Mouse (Mus musculus) macrophage (primary cell): ENCODE measurements around the gene Txndc2. TPM values are rescaled to one million over a fixed set of nuclear protein-coding genes. Genes with fewer than 3 reads are reported as not detected.

ENCODE experiments used
- H3K27ac ChIP-seq: fragments of 350-480 bp; formaldehyde crosslinking; 2 replicates; pipeline ENCODE4 v1.9.0; 2021
- H3K36me3 ChIP-seq: fragments of 350-480 bp; formaldehyde crosslinking; 2 replicates; pipeline ENCODE4 v1.9.0; 2021; ENCODE audit errors: inconsistent target
- H3K4me3 ChIP-seq: fragments of 350-480 bp; formaldehyde crosslinking; 2 replicates; pipeline ENCODE4 v1.9.0; 2021; ENCODE audit errors: inconsistent target
- H3K79me2 ChIP-seq: fragments of 350-480 bp; formaldehyde crosslinking; 2 replicates; pipeline ENCODE4 v1.9.0; 2021; ENCODE audit errors: inconsistent target
- WGBS: methylation state at CpG from one replicate; pipeline ENCODE4 v1.1.7; 2026; ENCODE audit warnings: inconsistent platforms; ENCODE audit not compliant: missing documents; 5-methylcytosine and 5-hydroxymethylcytosine counted together
- polyA plus RNA-seq: library from polyadenylated mRNA; stranded (reverse); fragments of 250-400 nt; gene quantifications from 3 replicates; pipeline ENCODE4 v1.2.4, GENCODE M21; 2018; ENCODE audit warnings: inconsistent platforms
- total RNA-seq, 78 experiments: library from RNA; depleted of rRNA; stranded (reverse); fragments of 250-400 nt; gene quantifications; 1 replicate in 9 of 78; 2 replicates in 24 of 78; 3 replicates in 43 of 78; 4 replicates in 2 of 78; pipeline ENCODE4 v1.2.4; 2018; ENCODE audit warnings: inconsistent platforms in 56 of 78

Txndc2 gene
- total RNA-seq (2018; cell fraction: chromatin; rRNA removed): 1 to 10 TPM in 14 of 26 experiments, under 1 TPM in 9, not detected in 3; 0.33 to 3.4 (median 1.3) TPM
- under 1 TPM in 10 of 26 experiments, not detected in 16; 0.06 to 0.19 (median 0.10) TPM for total RNA-seq (2018; cell fraction: cytosol; rRNA removed)
- 1 to 10 TPM in 7 of 26 experiments, under 1 TPM in 13, not detected in 6; 0.45 to 2.6 (median 0.77) TPM for total RNA-seq (2018; cell fraction: nucleus; rRNA removed)
- 0.10 TPM in 1 of 3 replicates, not detected in the others for polyA plus RNA-seq

GRCm38 (mm10) chr17:65641734-65642218, at the start of gene Txndc2:
Txndc2 (minus strand) TSS chr17:65642168.
- H3K79me2 ChIP-seq: no peaks in the 10 kb centered on the region
- 73% methylated on average over 11 of the region's 11 CpGs for WGBS
- H3K27ac ChIP-seq: peak within 1 kb of the TSS; percentile 10; the same call in 1 of the 2 replicates
- no peak within 1 kb of the TSS for H3K4me3 ChIP-seq
- no peaks in the 10 kb centered on the region for H3K36me3 ChIP-seq

- Histone ChIP-seq H3K27ac (no peak overlapping the region), H3K79me2 (peaks cover 49% of the 10 kb centered on the region; the same call in 1 of the 2 replicates), H3K36me3 (no peaks in the 10 kb centered on the region), H3K4me3 (no peak overlapping the region)
- 97% methylated on average over 2 of the region's 2 CpGs for WGBS
These were observed 41.8 kb upstream of the Txndc2 start for GRCm38 (mm10) chr17:65683731-65684130.

- Histone ChIP-seq H3K79me2 (peaks cover 54% of the 10 kb centered on the region; the same call in 1 of the 2 replicates), H3K4me3 (no peak overlapping the region), H3K36me3 (no peaks in the 10 kb centered on the region), H3K27ac (no peak overlapping the region)
- WGBS: 98% methylated on average over 3 of the region's 3 CpGs
These were observed 41.3 kb upstream of the Txndc2 start for GRCm38 (mm10) chr17:65683316-65683715.

GRCm38 (mm10) chr17:65682071-65682680, 40.2 kb upstream of the Txndc2 start:
- no peak overlapping the region for H3K4me3 ChIP-seq
- H3K79me2 ChIP-seq: peaks cover 64% of the 10 kb centered on the region; the same call in 1 of the 2 replicates
- no peak overlapping the region for H3K27ac ChIP-seq
- H3K36me3 ChIP-seq: no peaks in the 10 kb centered on the region
- 97% methylated on average over 5 of the region's 5 CpGs for WGBS

- H3K79me2 ChIP-seq: peaks cover 66% of the 10 kb centered on the region; the same call in 1 of the 2 replicates
- H3K4me3 ChIP-seq: no peak overlapping the region
- no peak overlapping the region for H3K27ac ChIP-seq
- 100% methylated on average over 3 of the region's 6 CpGs for WGBS
- no peaks in the 10 kb centered on the region for H3K36me3 ChIP-seq
These were observed 39.5 kb upstream of the Txndc2 start for GRCm38 (mm10) chr17:65681516-65681915.

- Histone ChIP-seq H3K36me3 (no peaks in the 10 kb centered on the region), H3K4me3 (no peak overlapping the region), H3K79me2 (peaks cover 70% of the 10 kb centered on the region; the same call in 1 of the 2 replicates), H3K27ac (no peak overlapping the region)
- 80% methylated on average over 2 of the region's 2 CpGs for WGBS
These were observed 38.9 kb upstream of the Txndc2 start for GRCm38 (mm10) chr17:65680801-65681412.

GRCm38 (mm10) chr17:65679806-65680446, 38.0 kb upstream of the Txndc2 start:
- no peaks in the 10 kb centered on the region for H3K36me3 ChIP-seq
- H3K27ac ChIP-seq: no peak overlapping the region
- H3K79me2 ChIP-seq: peaks cover 66% of the 10 kb centered on the region; the same call in 1 of the 2 replicates
- no peak overlapping the region for H3K4me3 ChIP-seq
- WGBS: 63% methylated on average over 14 of the region's 14 CpGs

- no peaks in the 10 kb centered on the region for H3K36me3 ChIP-seq
- no peak overlapping the region for H3K4me3 ChIP-seq
- no peak overlapping the region for H3K27ac ChIP-seq
- 100% methylated on average over 1 of the region's 1 CpGs for WGBS
- H3K79me2 ChIP-seq: peaks cover 62% of the 10 kb centered on the region; the same call in 1 of the 2 replicates
These were observed 35.8 kb upstream of the Txndc2 start for GRCm38 (mm10) chr17:65677742-65678141.

GRCm38 (mm10) chr17:65676536-65676935, 34.6 kb upstream of the Txndc2 start:
- H3K4me3 ChIP-seq: no peak overlapping the region
- no peak overlapping the region for H3K27ac ChIP-seq
- WGBS: 97% methylated on average over 8 of the region's 8 CpGs
- no peaks in the 10 kb centered on the region for H3K36me3 ChIP-seq
- H3K79me2 ChIP-seq: peaks cover 50% of the 10 kb centered on the region; the same call in 1 of the 2 replicates

GRCm38 (mm10) chr17:65675985-65676384, 34.0 kb upstream of the Txndc2 start:
- no peaks in the 10 kb centered on the region for H3K36me3 ChIP-seq
- no peak overlapping the region for H3K4me3 ChIP-seq
- H3K27ac ChIP-seq: no peak overlapping the region
- WGBS: 95% methylated on average over 3 of the region's 3 CpGs
- peaks cover 48% of the 10 kb centered on the region; the same call in 1 of the 2 replicates for H3K79me2 ChIP-seq

GRCm38 (mm10) chr17:65674710-65675171, 32.8 kb upstream of the Txndc2 start:
- Histone ChIP-seq H3K79me2 (peaks cover 45% of the 10 kb centered on the region; the same call in 1 of the 2 replicates), H3K4me3 (no peak overlapping the region), H3K27ac (peak overlapping the region; percentile 59), H3K36me3 (no peaks in the 10 kb centered on the region)
- 18% methylated on average over 1 of the region's 1 CpGs for WGBS

GRCm38 (mm10) chr17:65672926-65673325, 31.0 kb upstream of the Txndc2 start:
- Histone ChIP-seq H3K79me2 (peaks cover 28% of the 10 kb centered on the region; the same call in 1 of the 2 replicates), H3K4me3 (no peak overlapping the region), H3K36me3 (0 out of 2 replicates have a peak, but pooled peaks cover under 1% of the 10 kb centered on the region), H3K27ac (no peak overlapping the region)
- WGBS: 97% methylated on average over 7 of the region's 7 CpGs

GRCm38 (mm10) chr17:65669061-65669460, 27.1 kb upstream of the Txndc2 start:
- Histone ChIP-seq H3K27ac (no peak overlapping the region), H3K36me3 (peaks cover 16% of the 10 kb centered on the region; the same call in 1 of the 2 replicates), H3K79me2 (peaks cover 28% of the 10 kb centered on the region; the same call in 1 of the 2 replicates), H3K4me3 (no peak overlapping the region)
- 97% methylated on average over 4 of the region's 4 CpGs for WGBS

- H3K4me3 ChIP-seq: no peak overlapping the region
- H3K79me2 ChIP-seq: peaks cover 21% of the 10 kb centered on the region; the same call in 1 of the 2 replicates
- H3K36me3 ChIP-seq: peaks cover 16% of the 10 kb centered on the region; the same call in 1 of the 2 replicates
- WGBS: 92% methylated on average over 13 of the region's 14 CpGs
- H3K27ac ChIP-seq: no peak overlapping the region
These were observed 25.8 kb upstream of the Txndc2 start for GRCm38 (mm10) chr17:65667792-65668191.
